Mouse (Mus musculus): ENCODE data around the gene Lix1. TPM values are rescaled to one million over a fixed set of nuclear protein-coding genes. Genes with fewer than 3 reads are reported as not detected.
"Not testable (repeated sequence)": the region's sequence is repeated elsewhere in the genome, so short reads cannot be mapped to it uniquely, and the experiment has no call there.

Gene Lix1
- total RNA-seq, 2 experiments from 2014 or later: 64.0 to 72.6 TPM

DNA sequence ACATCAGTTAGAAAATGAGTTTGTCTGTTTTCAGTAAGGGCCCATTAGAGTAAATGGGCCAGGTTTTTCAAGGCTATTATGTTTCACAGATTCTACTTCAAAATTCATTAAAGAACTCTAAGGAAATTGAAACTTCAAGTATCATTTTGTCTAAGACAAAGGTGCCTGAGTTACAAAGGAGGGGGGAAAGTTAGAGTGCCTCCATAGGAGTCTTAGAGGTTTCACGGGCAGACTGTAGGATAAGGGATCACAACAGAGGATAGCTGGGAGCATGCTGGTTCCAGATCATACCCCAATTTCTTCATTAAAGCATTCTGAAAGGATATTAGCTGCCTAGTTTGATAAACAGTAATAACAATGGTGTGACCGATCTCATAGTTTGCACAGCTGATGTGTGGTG lies 83.3 kb downstream of the Lix1 start:
- no peak for DNase-seq (ENCODE audit: low spot score in 2 of 2)
- intact Hi-C loops (cut with DNase I): no loop called here

DNA sequence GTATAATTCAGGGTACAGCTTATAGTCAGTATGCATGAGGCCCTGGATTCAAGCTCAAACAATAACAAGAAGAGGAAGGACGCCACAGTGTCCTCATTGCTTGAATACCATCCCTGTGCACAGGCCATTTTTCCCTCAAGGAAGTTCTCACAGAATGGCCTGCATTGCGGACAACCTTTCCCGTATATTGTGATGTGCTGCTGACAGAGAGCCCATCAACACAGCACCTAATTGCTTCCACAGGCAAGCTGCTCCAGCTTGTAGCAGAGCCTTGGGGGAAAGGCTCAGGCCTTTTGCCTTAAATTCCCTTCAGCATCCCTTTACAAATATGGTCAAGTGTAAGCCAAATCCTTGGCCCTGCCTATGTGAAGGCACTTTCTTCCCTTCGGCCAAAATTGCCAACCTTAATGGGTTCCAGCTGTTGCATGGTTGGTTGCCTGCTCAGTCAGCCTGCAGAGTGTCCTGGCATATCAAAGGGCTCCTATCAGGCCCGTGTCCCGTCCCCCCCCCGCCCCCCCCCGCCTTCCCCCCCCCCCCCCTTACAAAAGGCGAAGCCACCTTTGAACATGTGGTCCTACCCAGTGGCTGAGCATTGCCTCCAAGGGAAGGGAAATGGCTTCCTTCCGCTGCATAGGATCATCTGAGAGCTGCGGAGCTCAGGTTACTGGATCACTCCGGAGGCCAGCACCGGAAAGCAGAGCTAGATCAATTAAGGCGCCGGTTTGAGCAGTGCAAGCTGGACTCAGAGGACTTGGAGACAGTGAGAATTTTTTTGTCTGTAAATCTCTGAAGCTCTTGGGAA lies 88.5 kb downstream of the Lix1 start:
- no peak for DNase-seq (ENCODE audit: low spot score in 2 of 2)
- intact Hi-C loops (cut with DNase I): no loop called here

GRCm38 (mm10) chr17:17491622-17492001 lies 89.1 kb downstream of the Lix1 start:
- DNase-seq (ENCODE audit: low spot score in 2 of 2): no peak
- intact Hi-C loops (cut with DNase I): no loop called here

- intact Hi-C loops (cut with DNase I): no loop called here
- no peak for DNase-seq (ENCODE audit: low spot score in 2 of 2)
Measured at GRCm38 (mm10) chr17:17492116-17492515, 89.6 kb downstream of the Lix1 start.

GRCm38 (mm10) chr17:17496234-17496633 lies 93.8 kb downstream of the Lix1 start:
- DNase-seq (ENCODE audit: low spot score in 2 of 2); intact Hi-C loops (cut with DNase I): not testable (repeated sequence)

- DNase-seq (ENCODE audit: low spot score in 2 of 2): no peak
- intact Hi-C loops (cut with DNase I): no loop called here
Measured at GRCm38 (mm10) chr17:17496730-17497129, 94.3 kb downstream of the Lix1 start.

DNA sequence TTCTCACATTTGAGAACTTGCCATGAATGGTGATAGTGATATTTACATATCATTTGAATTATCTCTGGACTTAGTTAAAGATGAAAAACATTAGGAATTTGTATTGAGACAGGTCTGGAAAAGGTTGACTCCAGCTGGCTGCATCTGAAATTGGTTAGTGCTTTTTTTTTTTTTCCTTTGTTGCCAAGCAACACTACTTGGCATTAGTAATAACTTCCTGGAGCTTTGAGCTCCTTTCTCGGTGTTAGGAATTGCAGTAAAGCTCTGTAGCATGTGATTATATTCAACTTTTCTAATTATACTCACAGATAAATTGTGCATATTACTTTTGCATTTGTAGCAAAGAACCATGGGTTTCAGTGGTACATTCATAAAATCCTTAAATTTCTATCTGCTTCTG lies 96.4 kb downstream of the Lix1 start:
- intact Hi-C loops (cut with DNase I): no loop called here
- no peak for DNase-seq (ENCODE audit: low spot score in 2 of 2)

GRCm38 (mm10) chr17:17499278-17499677 lies 96.8 kb downstream of the Lix1 start:
- intact Hi-C loops (cut with DNase I): no loop called here
- no peak for DNase-seq (ENCODE audit: low spot score in 2 of 2)

DNA sequence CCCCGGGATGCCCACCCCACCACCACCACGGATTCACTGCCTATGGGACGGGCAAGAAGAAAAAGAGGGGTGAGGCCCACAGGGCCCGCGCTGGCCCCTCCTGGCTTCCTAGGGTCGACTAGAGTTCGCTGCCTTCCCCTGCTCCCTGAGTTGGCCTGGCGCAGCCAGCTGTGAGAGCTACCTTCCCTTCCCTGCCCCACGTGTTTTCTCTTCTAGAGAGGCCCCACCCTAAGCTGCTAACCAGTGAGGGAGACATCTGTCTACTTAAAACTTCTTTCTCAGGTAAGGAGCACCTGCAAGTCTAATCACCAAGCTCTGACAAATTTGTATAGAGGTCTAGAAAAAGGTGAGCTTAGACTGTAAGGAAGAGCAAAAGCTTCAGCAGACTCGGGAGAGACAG lies 104.2 kb downstream of the Lix1 start:
- no peak for DNase-seq (ENCODE audit: low spot score in 2 of 2)
- intact Hi-C loops (cut with DNase I): no loop called here

Other genes starting within 250 kb of the Lix1 start
- gene Riok2, start 28.4 kb upstream of the Lix1 start, total RNA-seq (2021): 10 to 100 TPM; 17.2 to 19.0 TPM
- 100 to 1,000 TPM; 102 to 103 TPM for gene Lnpep, start 222.4 kb downstream of the Lix1 start, total RNA-seq (2021)